Mouse (Mus musculus) CH12.LX (cell line): ENCODE data around the gene Il18r1.

ENCODE experiments used
- BHLHE40 ChIP-seq: IDR thresholded peaks from 2 replicates; pipeline ENCODE4 v1.6.1; 2011; ENCODE audit warnings: mild to moderate bottlenecking, low read depth, low read length, improper control_type of control experiment
- CHD1 ChIP-seq: IDR thresholded peaks from 2 replicates; pipeline ENCODE4 v1.6.1; 2012; ENCODE audit warnings: low read depth, low read length, improper control_type of control experiment, inconsistent platforms
- CHD2 ChIP-seq: IDR thresholded peaks from 2 replicates; pipeline ENCODE4 v1.6.1; 2011; ENCODE audit warnings: low read length, improper control_type of control experiment
- CTCF ChIP-seq, 2 experiments: IDR thresholded peaks in 1 of 2; conservative IDR thresholded peaks in 1 of 2; 2 replicates each; pipeline ENCODE4 v1.5.1; 2011 to 2012; ENCODE audit warnings: low read depth in 2 of 2, low read length in 2 of 2, improper control_type of control experiment in 1 of 2, inconsistent platforms in 1 of 2, mild to moderate bottlenecking in 1 of 2, moderate library complexity in 1 of 2
- ELF1 ChIP-seq: IDR thresholded peaks from 2 replicates; pipeline ENCODE4 v1.6.1; 2014; ENCODE audit warnings: low read depth, mild to moderate bottlenecking, inconsistent platforms, low read length, improper control_type of control experiment
- IRF4 ChIP-seq: IDR thresholded peaks from 2 replicates; pipeline ENCODE4 v1.6.1; 2014; ENCODE audit warnings: low read depth, mild to moderate bottlenecking, inconsistent platforms, low read length, improper control_type of control experiment
- MAFK ChIP-seq: IDR thresholded peaks from 2 replicates; pipeline ENCODE4 v1.6.1; 2011; ENCODE audit warnings: low read length, improper control_type of control experiment; ENCODE audit not compliant: insufficient replicate concordance
- POLR2A ChIP-seq: IDR thresholded peaks from 2 replicates; pipeline ENCODE4 v1.6.1; 2011; ENCODE audit warnings: low read depth, mild to moderate bottlenecking, improper control_type of control experiment, low read length
- ZNF384 ChIP-seq: IDR thresholded peaks from 2 replicates; pipeline ENCODE4 v1.6.1; 2012; ENCODE audit warnings: low read depth, low read length, improper control_type of control experiment, inconsistent platforms

- no peak for TF ChIP-seq BHLHE40
- no peak for TF ChIP-seq CTCF (conservative IDR thresholded peaks at IDR 0.05 in 1 of 2, IDR thresholded peaks at IDR 0.05 in 1 of 2; ENCODE audit: low read depth in 2 of 2, low read length in 2 of 2)
- TF ChIP-seq CHD1 = no peak
- TF ChIP-seq ELF1 = no peak
- no peak for TF ChIP-seq IRF4
- no peak for TF ChIP-seq MAFK
- TF ChIP-seq POLR2A = no peak
- TF ChIP-seq CHD2 = no peak
- TF ChIP-seq ZNF384 = no peak
Measured at GRCm38 (mm10) chr1:40499708-40500107, 34.4 kb downstream of the Il18r1 start.
